Mouse (Mus musculus) bone marrow, adult 2 months (tissue): ENCODE measurements around the gene Tmcc2. TPM values are rescaled to one million over a fixed set of nuclear protein-coding genes. Genes with fewer than 3 reads are reported as not detected.
A peak's percentile ranks its signal among the peaks of the same experiment; 100 is the strongest.

Experiments used
- H3K27ac ChIP-seq: fragments of 200-500 bp; 2 replicates; pipeline ENCODE4 v1.5.1; 2012; ENCODE audit warnings: low read depth, mild to moderate bottlenecking, control low read depth, inconsistent platforms, low read length; ENCODE audit not compliant: control insufficient read depth, poor library complexity, insufficient read depth
- H3K4me1 ChIP-seq: fragments of 200-500 bp; 2 replicates; pipeline ENCODE4 v1.6.1; 2011; ENCODE audit warnings: low read length; ENCODE audit not compliant: control insufficient read depth, insufficient read depth
- H3K4me3 ChIP-seq: fragments of 200-500 bp; replicated peaks from 2 replicates; pipeline ENCODE3; 2011; ENCODE audit warnings: mild to moderate bottlenecking, low read depth, low read length, control low read depth; ENCODE audit not compliant: control insufficient read depth
- CTCF ChIP-seq: fragments of 200-500 bp; IDR thresholded peaks from 2 replicates; pipeline ENCODE4 v1.5.1; 2011; ENCODE audit warnings: low read length, control low read depth; ENCODE audit not compliant: control insufficient read depth, insufficient read depth
- POLR2A ChIP-seq: fragments of 200-500 bp; IDR thresholded peaks from 2 replicates; pipeline ENCODE4 v1.6.1; 2011; ENCODE audit warnings: low read depth, mild to moderate bottlenecking, control low read depth, low read length, borderline replicate concordance; ENCODE audit not compliant: control insufficient read depth
- WGBS: fragments of 180-500 bp; shearing (Covaris S2); methylation state at CpG from one replicate; pipeline ENCODE4 v1.1.7; 2018; 5-methylcytosine and 5-hydroxymethylcytosine counted together
- polyA plus RNA-seq: library from polyadenylated mRNA; stranded (reverse); fragments of >200 nt; gene quantifications from 2 replicates; pipeline ENCODE4 v1.2.4, GENCODE M21; 2011; ENCODE audit warnings: low replicate concordance; ENCODE audit not compliant: missing spikeins, insufficient read depth, insufficient read length

Gene Tmcc2
- polyA plus RNA-seq, 1 experiment, result 316 TPM

- no peak overlapping the region for H3K4me3 ChIP-seq
- 0 out of 2 replicates have a peak overlapping the region, but pooled peaks have one; percentile 9 for H3K27ac ChIP-seq
- H3K4me1 ChIP-seq, result peaks cover 15% of the 10 kb centered on the region; the same call in 1 of the 2 replicates
- 93% methylated on average over 8 of the region's 8 CpGs for whole genome bisulfite sequencing
- TF ChIP-seq POLR2A (no peak), CTCF (no peak)
Measured at GRCm38 (mm10) chr1:132376211-132377054, 14.6 kb downstream of the Tmcc2 start.

- peaks cover 17% of the 10 kb centered on the region; the same call in 1 of the 2 replicates for H3K4me1 ChIP-seq
- no peak overlapping the region for H3K4me3 ChIP-seq
- 60% methylated on average over 4 of the region's 4 CpGs for WGBS
- TF ChIP-seq POLR2A (no peak), CTCF (no peak)
- peak overlapping the region; percentile 82 for H3K27ac ChIP-seq
Measured at GRCm38 (mm10) chr1:132375256-132375655, 15.8 kb downstream of the Tmcc2 start.

- 55% methylated on average over 3 of the region's 3 CpGs for WGBS
- H3K4me3 ChIP-seq, result no peak overlapping the region
- TF ChIP-seq CTCF (no peak), POLR2A (no peak)
- H3K27ac ChIP-seq, result peak overlapping the region; percentile 82
- peaks cover 20% of the 10 kb centered on the region; the same call in 1 of the 2 replicates for H3K4me1 ChIP-seq
Measured at GRCm38 (mm10) chr1:132374873-132375244, 16.2 kb downstream of the Tmcc2 start.

- Histone ChIP-seq H3K27ac (peak overlapping the region; percentile 82), H3K4me1 (peaks cover 20% of the 10 kb centered on the region; the same call in 1 of the 2 replicates), H3K4me3 (no peak overlapping the region)
- TF ChIP-seq CTCF, result no peak
- TF ChIP-seq POLR2A, result no peak
- WGBS, result 29% methylated on average over 5 of the region's 5 CpGs
Measured at GRCm38 (mm10) chr1:132374140-132374872, 16.8 kb downstream of the Tmcc2 start.

DNA sequence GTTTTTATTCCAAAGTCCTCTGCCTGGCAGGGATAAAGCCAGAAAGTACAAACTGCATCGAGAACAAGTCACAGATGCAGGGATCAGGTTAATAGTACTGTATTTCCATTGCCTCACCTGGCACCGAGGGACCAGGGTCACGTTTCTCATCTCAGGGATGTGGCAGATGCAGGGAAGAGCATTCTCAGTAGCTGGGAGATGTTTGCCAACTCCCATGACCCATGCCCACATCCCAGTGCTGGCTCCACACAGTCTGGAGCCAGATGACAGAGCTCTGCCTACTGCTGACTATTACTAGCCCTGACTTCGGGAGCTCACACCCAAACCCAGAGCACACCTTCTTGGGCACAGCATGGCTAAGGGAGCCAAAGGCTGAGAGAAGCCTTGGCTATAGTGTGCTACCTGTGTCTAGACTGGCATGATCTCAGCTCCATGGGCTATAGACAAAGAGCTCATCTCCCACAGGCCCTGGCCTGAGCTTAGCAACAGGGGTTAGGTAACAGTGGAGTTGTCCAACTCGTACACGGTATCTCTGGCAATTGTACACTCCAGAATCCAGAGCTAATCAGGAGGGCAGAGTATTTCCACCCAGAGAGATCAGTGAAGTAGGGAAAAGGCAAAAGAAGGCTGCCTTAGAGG lies 18.1 kb downstream of the Tmcc2 start:
- WGBS, result 81% methylated on average over 6 of the region's 6 CpGs
- Histone ChIP-seq H3K4me1 (peaks cover 22% of the 10 kb centered on the region; the same call in 1 of the 2 replicates), H3K27ac (no peak overlapping the region), H3K4me3 (no peak overlapping the region)
- TF ChIP-seq POLR2A, result no peak
- no peak for TF ChIP-seq CTCF

DNA sequence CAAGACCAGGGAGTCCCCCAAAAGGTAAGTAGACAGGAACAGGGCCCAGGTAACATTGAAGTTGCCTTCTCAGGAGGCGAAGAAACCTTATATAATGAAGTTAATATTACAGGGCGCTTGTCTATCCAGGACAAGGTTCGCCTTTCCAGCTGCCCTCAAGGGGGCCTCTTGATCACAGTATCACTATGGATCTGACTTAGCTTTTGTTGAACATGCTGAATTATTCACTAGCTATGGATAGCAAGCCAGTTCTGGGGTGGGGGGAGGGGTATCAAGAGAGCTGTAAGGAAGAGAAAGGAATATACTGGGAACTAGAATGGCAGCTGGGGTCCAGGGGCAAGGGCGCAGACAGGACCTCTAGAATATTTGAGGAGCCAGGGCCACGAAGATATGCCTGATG lies 18.7 kb downstream of the Tmcc2 start:
- TF ChIP-seq CTCF (no peak), POLR2A (no peak)
- no peak overlapping the region for H3K27ac ChIP-seq
- 88% methylated on average over 5 of the region's 5 CpGs for WGBS
- peaks cover 20% of the 10 kb centered on the region; the same call in 1 of the 2 replicates for H3K4me1 ChIP-seq
- no peak overlapping the region for H3K4me3 ChIP-seq

- Histone ChIP-seq H3K27ac (peak overlapping the region; percentile 1; the same call in 1 of the 2 replicates), H3K4me1 (peaks cover 20% of the 10 kb centered on the region; the same call in 1 of the 2 replicates), H3K4me3 (no peak overlapping the region)
- TF ChIP-seq CTCF (no peak), POLR2A (no peak)
- WGBS, result 62% methylated on average over 8 of the region's 8 CpGs
Measured at GRCm38 (mm10) chr1:132371298-132372081, 19.6 kb downstream of the Tmcc2 start.

GRCm38 (mm10) chr1:132370681-132371173 lies 20.4 kb downstream of the Tmcc2 start:
- H3K27ac ChIP-seq, result peak overlapping the region; percentile 79
- H3K4me3 ChIP-seq, result peak overlapping the region; percentile 4
- WGBS, result 34% methylated on average over 9 of the region's 9 CpGs
- TF ChIP-seq POLR2A, result peak; percentile 69
- no peak for TF ChIP-seq CTCF
- H3K4me1 ChIP-seq, result peaks cover 20% of the 10 kb centered on the region; the same call in 1 of the 2 replicates
